Mouse (Mus musculus): ENCODE data around the gene Hdgfl2. TPM values are rescaled to one million over a fixed set of nuclear protein-coding genes. Genes with fewer than 3 reads are reported as not detected.

Gene Hdgfl2
- polyA plus RNA-seq, 1 experiment from 2014 or later, result 121 TPM

- Histone ChIP-seq H3K4me2 (peak within 1 kb of the TSS; percentile 42), H3K4me3 (ENCODE audit: low read depth, low read length) (peak within 1 kb of the TSS; percentile 17; the same call in 1 of the 2 replicates), H3K4me1 (ENCODE audit: control insufficient read depth, insufficient read depth, low read length) (0 out of 2 replicates have a peak, but pooled peaks cover 3% of the 10 kb centered on the region), H3K27ac (ENCODE audit: low read depth, low read length) (no peak within 1 kb of the TSS), H3K9ac (ENCODE audit: low read length) (0 out of 2 replicates have a peak within 1 kb of the TSS, but pooled peaks have one; percentile 20), H3K9me3 (ENCODE audit: control insufficient read depth, low read length) (peaks cover 2% of the 10 kb centered on the region; the same call in 1 of the 2 replicates), H3K27me3 (ENCODE audit: control insufficient read depth, insufficient read depth, low read length) (peaks cover 34% of the 10 kb centered on the region), H3K36me3 (ENCODE audit: control insufficient read depth, insufficient read depth, low read length) (no peaks in the 10 kb centered on the region)
- ATAC-seq (ENCODE audit: low FRiP score) (peak; percentile 48; the same call in 1 of the 2 replicates), DNase-seq (ENCODE audit: low spot score, missing footprints) (peak; percentile 86)
- under 1% methylated on average over 27 of the region's 27 CpGs for WGBS
Observed at GRCm38 (mm10) chr17:56117251-56117710, 37.8 kb downstream of the Hdgfl2 start, which contains the start of gene Plin5. TSS of gene Plin5 (minus strand) at chr17:56117596.

DNA sequence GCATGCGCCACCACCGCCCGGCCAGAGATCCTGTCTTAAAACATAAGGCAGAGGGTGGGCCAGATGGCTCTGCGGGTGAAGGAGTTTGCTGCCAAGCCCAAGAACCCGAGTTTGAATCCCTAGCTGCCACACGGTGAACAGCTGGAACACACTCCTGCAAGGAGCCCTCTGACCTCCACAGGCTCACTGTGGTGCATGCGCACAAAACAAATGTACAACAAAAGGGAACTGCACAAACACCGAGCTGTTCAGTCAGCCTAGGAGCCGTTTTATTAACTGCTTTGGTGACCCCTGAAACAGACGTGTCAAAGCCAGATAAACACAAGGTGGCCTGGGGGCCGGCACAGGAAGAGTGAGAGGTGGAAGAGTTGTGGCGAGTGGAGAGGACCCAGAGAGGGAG lies 40.0 kb downstream of the Hdgfl2 start:
- Histone ChIP-seq H3K27ac (ENCODE audit: low read depth, low read length) (no peak overlapping the region), H3K4me2 (no peak overlapping the region), H3K4me3 (ENCODE audit: low read depth, low read length) (no peak overlapping the region), H3K9ac (ENCODE audit: low read length) (no peak overlapping the region), H3K36me3 (ENCODE audit: control insufficient read depth, insufficient read depth, low read length) (no peaks in the 10 kb centered on the region), H3K27me3 (ENCODE audit: control insufficient read depth, insufficient read depth, low read length) (peaks cover 51% of the 10 kb centered on the region), H3K9me3 (ENCODE audit: control insufficient read depth, low read length) (peaks cover 9% of the 10 kb centered on the region), H3K4me1 (ENCODE audit: control insufficient read depth, insufficient read depth, low read length) (peaks cover 3% of the 10 kb centered on the region; the same call in 1 of the 2 replicates)
- 50% methylated on average over 12 of the region's 12 CpGs for WGBS
- ATAC-seq (ENCODE audit: low FRiP score) (no peak), DNase-seq (ENCODE audit: low spot score, missing footprints) (no peak)

DNA sequence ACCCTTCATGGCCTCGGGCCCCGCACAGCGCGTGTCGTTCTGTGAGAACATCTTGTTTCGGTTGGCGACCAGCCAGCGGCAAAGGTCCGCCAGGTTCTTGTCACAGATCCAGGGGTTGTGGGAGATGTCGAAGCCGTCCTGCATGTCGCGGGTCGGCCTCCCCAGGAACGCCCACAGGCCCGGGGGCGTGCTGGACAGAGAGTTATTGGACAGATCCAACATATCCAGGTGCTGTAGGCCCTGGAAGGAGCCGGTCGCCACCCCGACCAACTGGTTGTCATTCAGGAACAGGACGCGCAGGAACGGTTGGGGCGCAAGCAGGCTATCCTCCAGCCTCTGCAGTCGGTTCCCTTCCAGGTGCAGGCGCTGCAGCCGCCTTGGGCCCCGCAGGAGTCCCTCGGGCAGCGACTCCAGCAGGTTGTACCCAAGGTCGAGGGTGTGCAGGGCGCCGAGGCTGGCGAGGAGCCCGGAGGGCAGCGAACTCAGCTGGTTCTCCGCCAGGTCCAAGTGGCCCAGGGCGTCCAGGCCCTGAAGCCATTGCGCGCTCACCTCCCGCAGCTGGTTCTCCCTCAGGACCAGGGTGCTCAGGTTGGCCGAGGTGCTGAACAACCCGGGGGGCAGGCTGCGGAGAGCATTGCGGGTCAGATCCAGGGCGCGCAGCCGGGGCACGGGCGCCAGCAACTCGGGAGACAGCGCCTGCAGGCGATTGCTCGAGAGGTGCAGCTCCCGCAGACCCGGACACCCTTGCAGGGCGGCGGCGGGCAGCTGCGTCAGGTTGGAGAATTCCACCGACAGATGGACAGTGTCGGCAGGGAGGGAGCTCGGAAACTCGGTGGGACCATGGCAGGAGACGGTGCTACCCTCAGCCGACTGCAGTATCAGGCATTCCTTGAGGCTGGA lies 40.8 kb downstream of the Hdgfl2 start:
- 10% methylated on average over 66 of the region's 66 CpGs for WGBS
- Histone ChIP-seq H3K9ac (ENCODE audit: low read length) (no peak overlapping the region), H3K36me3 (ENCODE audit: control insufficient read depth, insufficient read depth, low read length) (no peaks in the 10 kb centered on the region), H3K4me2 (no peak overlapping the region), H3K9me3 (ENCODE audit: control insufficient read depth, low read length) (peaks cover 9% of the 10 kb centered on the region), H3K27me3 (ENCODE audit: control insufficient read depth, insufficient read depth, low read length) (peaks cover 56% of the 10 kb centered on the region), H3K4me3 (ENCODE audit: low read depth, low read length) (no peak overlapping the region), H3K4me1 (ENCODE audit: control insufficient read depth, insufficient read depth, low read length) (peaks cover 3% of the 10 kb centered on the region; the same call in 1 of the 2 replicates), H3K27ac (ENCODE audit: low read depth, low read length) (no peak overlapping the region)
- ATAC-seq (ENCODE audit: low FRiP score) (no peak), DNase-seq (ENCODE audit: low spot score, missing footprints) (no peak)

- Histone ChIP-seq H3K9me3 (ENCODE audit: control insufficient read depth, low read length) (peaks cover 9% of the 10 kb centered on the region), H3K9ac (ENCODE audit: low read length) (no peak within 1 kb of the TSS), H3K27ac (ENCODE audit: low read depth, low read length) (no peak within 1 kb of the TSS), H3K27me3 (ENCODE audit: control insufficient read depth, insufficient read depth, low read length) (peaks cover 56% of the 10 kb centered on the region), H3K36me3 (ENCODE audit: control insufficient read depth, insufficient read depth, low read length) (no peaks in the 10 kb centered on the region), H3K4me2 (no peak within 1 kb of the TSS), H3K4me3 (ENCODE audit: low read depth, low read length) (no peak within 1 kb of the TSS), H3K4me1 (ENCODE audit: control insufficient read depth, insufficient read depth, low read length) (peaks cover 3% of the 10 kb centered on the region; the same call in 1 of the 2 replicates)
- 56% methylated on average over 2 of the region's 2 CpGs for WGBS
- DNase-seq (ENCODE audit: low spot score, missing footprints) (peak; percentile 64), ATAC-seq (ENCODE audit: low FRiP score) (no peak)
Observed at GRCm38 (mm10) chr17:56121826-56122225, 42.4 kb downstream of the Hdgfl2 start, which contains the start of gene Lrg1. TSS of gene Lrg1 (minus strand) at chr17:56122001.

GRCm38 (mm10) chr17:56123161-56123560 lies 43.7 kb downstream of the Hdgfl2 start:
- Histone ChIP-seq H3K4me2 (no peak overlapping the region), H3K9me3 (ENCODE audit: control insufficient read depth, low read length) (peaks cover 9% of the 10 kb centered on the region), H3K9ac (ENCODE audit: low read length) (no peak overlapping the region), H3K27me3 (ENCODE audit: control insufficient read depth, insufficient read depth, low read length) (peaks cover 52% of the 10 kb centered on the region), H3K27ac (ENCODE audit: low read depth, low read length) (no peak overlapping the region), H3K4me1 (ENCODE audit: control insufficient read depth, insufficient read depth, low read length) (no peaks in the 10 kb centered on the region; the same call in 1 of the 2 replicates), H3K4me3 (ENCODE audit: low read depth, low read length) (no peak overlapping the region), H3K36me3 (ENCODE audit: control insufficient read depth, insufficient read depth, low read length) (no peaks in the 10 kb centered on the region)
- DNase-seq (ENCODE audit: low spot score, missing footprints) (peak; percentile 6), ATAC-seq (ENCODE audit: low FRiP score) (no peak)
- WGBS, result 82% methylated on average over 12 of the region's 12 CpGs

GRCm38 (mm10) chr17:56123681-56124340 lies 44.4 kb downstream of the Hdgfl2 start:
- DNase-seq (ENCODE audit: low spot score, missing footprints) (peak; percentile 80), ATAC-seq (ENCODE audit: low FRiP score) (no peak; the same call in 1 of the 2 replicates)
- peaks cover 50% of the 10 kb centered on the region for H3K27me3 ChIP-seq (ENCODE audit: control insufficient read depth, insufficient read depth, low read length)
- peak overlapping the region; percentile 32 for H3K4me3 ChIP-seq (ENCODE audit: low read depth, low read length)
- peak overlapping the region; percentile 61; the same call in 1 of the 2 replicates for H3K9ac ChIP-seq (ENCODE audit: low read length)
- WGBS, result 43% methylated on average over 59 of the region's 59 CpGs
- no peaks in the 10 kb centered on the region; the same call in 1 of the 2 replicates for H3K4me1 ChIP-seq (ENCODE audit: control insufficient read depth, insufficient read depth, low read length)
- H3K36me3 ChIP-seq (ENCODE audit: control insufficient read depth, insufficient read depth, low read length), result no peaks in the 10 kb centered on the region
- H3K27ac ChIP-seq (ENCODE audit: low read depth, low read length), result no peak overlapping the region
- H3K9me3 ChIP-seq (ENCODE audit: control insufficient read depth, low read length), result peaks cover 9% of the 10 kb centered on the region
- peak overlapping the region; percentile 56 for H3K4me2 ChIP-seq

GRCm38 (mm10) chr17:56124377-56125275 lies 45.2 kb downstream of the Hdgfl2 start:
- Histone ChIP-seq H3K27ac (ENCODE audit: low read depth, low read length) (no peak overlapping the region), H3K4me2 (peak overlapping the region; percentile 56), H3K4me1 (ENCODE audit: control insufficient read depth, insufficient read depth, low read length) (no peaks in the 10 kb centered on the region; the same call in 1 of the 2 replicates), H3K36me3 (ENCODE audit: control insufficient read depth, insufficient read depth, low read length) (no peaks in the 10 kb centered on the region), H3K27me3 (ENCODE audit: control insufficient read depth, insufficient read depth, low read length) (peaks cover 44% of the 10 kb centered on the region), H3K4me3 (ENCODE audit: low read depth, low read length) (peak overlapping the region; percentile 32), H3K9me3 (ENCODE audit: control insufficient read depth, low read length) (peaks cover 9% of the 10 kb centered on the region), H3K9ac (ENCODE audit: low read length) (peak overlapping the region; percentile 61)
- WGBS, result 11% methylated on average over 58 of the region's 59 CpGs
- DNase-seq (ENCODE audit: low spot score, missing footprints), result peak; percentile 92
- peak; percentile 45; the same call in 1 of the 2 replicates for ATAC-seq (ENCODE audit: low FRiP score)

GRCm38 (mm10) chr17:56125276-56125630 lies 45.8 kb downstream of the Hdgfl2 start:
- H3K4me1 ChIP-seq (ENCODE audit: control insufficient read depth, insufficient read depth, low read length), result no peaks in the 10 kb centered on the region; the same call in 1 of the 2 replicates
- no peak overlapping the region for H3K9ac ChIP-seq (ENCODE audit: low read length)
- ATAC-seq (ENCODE audit: low FRiP score) (no peak), DNase-seq (ENCODE audit: low spot score, missing footprints) (no peak)
- peaks cover 37% of the 10 kb centered on the region for H3K27me3 ChIP-seq (ENCODE audit: control insufficient read depth, insufficient read depth, low read length)
- no peak overlapping the region for H3K4me3 ChIP-seq (ENCODE audit: low read depth, low read length)
- H3K27ac ChIP-seq (ENCODE audit: low read depth, low read length), result no peak overlapping the region
- WGBS, result 89% methylated on average over 4 of the region's 4 CpGs
- no peaks in the 10 kb centered on the region for H3K36me3 ChIP-seq (ENCODE audit: control insufficient read depth, insufficient read depth, low read length)
- H3K4me2 ChIP-seq, result no peak overlapping the region
- H3K9me3 ChIP-seq (ENCODE audit: control insufficient read depth, low read length), result peaks cover 9% of the 10 kb centered on the region
